Mouse (Mus musculus): Measurements from ENCODE around the gene Epb41l1. TPM values are rescaled to one million over a fixed set of nuclear protein-coding genes. Genes with fewer than 3 reads are reported as not detected.

Gene Epb41l1
- polyA plus RNA-seq, 1 experiment from 2014 or later: 1.5 TPM

DNA sequence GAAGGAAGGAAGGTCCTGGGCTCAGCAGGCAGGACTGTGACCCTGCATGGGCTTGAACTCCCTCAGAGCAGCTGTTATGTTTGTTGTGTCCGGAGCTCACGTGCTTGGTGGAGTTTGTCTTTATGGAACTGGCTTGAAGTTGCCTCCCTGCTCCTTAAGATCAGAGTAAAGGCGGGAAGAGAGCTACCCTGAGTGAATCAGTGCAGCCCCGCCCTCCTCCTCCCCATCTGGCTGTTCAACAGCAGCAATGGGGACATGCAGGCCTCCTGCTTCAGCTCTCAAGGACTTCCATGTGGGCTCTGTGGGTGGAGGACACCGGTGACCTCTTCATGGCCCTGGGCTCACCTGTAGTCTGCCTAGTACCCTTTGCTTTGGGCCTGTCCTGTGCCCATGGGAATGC is 71.1 kb downstream of the Epb41l1 start:
- Histone ChIP-seq H3K4me1 (replicated peaks; ENCODE audit: control insufficient read depth, insufficient read depth, low read length) (peaks cover 7% of the 10 kb centered on the region; the same call in 1 of the 2 replicates), H3K36me3 (ENCODE audit: control insufficient read depth, insufficient read depth, low read length) (no peaks in the 10 kb centered on the region), H3K9ac (ENCODE audit: low read depth, low read length) (no peak overlapping the region), H3K4me3 (ENCODE audit: low read depth, low read length) (no peak overlapping the region), H3K27ac (ENCODE audit: low read depth, low read length) (no peak overlapping the region), H3K9me3 (ENCODE audit: control insufficient read depth, low read length) (no peaks in the 10 kb centered on the region), H3K27me3 (replicated peaks; ENCODE audit: control insufficient read depth, insufficient read depth, low read length) (no peaks in the 10 kb centered on the region), H3K4me2 (no peak overlapping the region)
- WGBS: 62% methylated on average over 5 of the region's 5 CpGs
- DNase-seq (ENCODE audit: low spot score) (no peak), ATAC-seq (replicated peaks; ENCODE audit: low FRiP score) (no peak)

DNA sequence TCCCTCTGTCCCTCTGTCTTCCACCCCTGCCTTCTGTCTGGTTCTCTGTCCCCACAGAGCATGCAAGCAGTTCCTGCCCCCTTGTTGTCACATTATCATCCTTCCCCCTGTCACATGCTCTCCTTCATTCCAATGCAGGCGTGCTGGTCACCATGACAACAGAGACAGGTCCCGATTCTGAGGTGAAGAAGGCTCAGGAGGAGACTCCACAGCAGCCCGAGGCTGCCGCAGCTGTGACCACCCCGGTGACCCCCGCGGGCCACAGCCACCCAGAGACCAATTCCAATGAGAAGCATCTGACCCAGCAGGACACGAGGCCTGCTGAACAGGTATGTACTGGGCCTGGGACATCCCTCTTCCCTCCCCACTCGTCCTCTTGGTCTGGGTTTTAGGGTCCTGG is 73.1 kb downstream of the Epb41l1 start:
- H3K36me3 ChIP-seq (ENCODE audit: control insufficient read depth, insufficient read depth, low read length): no peaks in the 10 kb centered on the region
- H3K9me3 ChIP-seq (ENCODE audit: control insufficient read depth, low read length): no peaks in the 10 kb centered on the region
- DNase-seq (ENCODE audit: low spot score) (no peak), ATAC-seq (replicated peaks; ENCODE audit: low FRiP score) (no peak)
- H3K9ac ChIP-seq (ENCODE audit: low read depth, low read length): no peak overlapping the region
- H3K4me2 ChIP-seq: 0 out of 2 replicates have a peak overlapping the region, but pooled peaks have one; percentile 0
- H3K4me1 ChIP-seq (replicated peaks; ENCODE audit: control insufficient read depth, insufficient read depth, low read length): peaks cover 7% of the 10 kb centered on the region; the same call in 1 of the 2 replicates
- no peak overlapping the region for H3K4me3 ChIP-seq (ENCODE audit: low read depth, low read length)
- 60% methylated on average over 9 of the region's 9 CpGs for WGBS
- H3K27me3 ChIP-seq (replicated peaks; ENCODE audit: control insufficient read depth, insufficient read depth, low read length): no peaks in the 10 kb centered on the region
- H3K27ac ChIP-seq (ENCODE audit: low read depth, low read length): peak overlapping the region; percentile 82

DNA sequence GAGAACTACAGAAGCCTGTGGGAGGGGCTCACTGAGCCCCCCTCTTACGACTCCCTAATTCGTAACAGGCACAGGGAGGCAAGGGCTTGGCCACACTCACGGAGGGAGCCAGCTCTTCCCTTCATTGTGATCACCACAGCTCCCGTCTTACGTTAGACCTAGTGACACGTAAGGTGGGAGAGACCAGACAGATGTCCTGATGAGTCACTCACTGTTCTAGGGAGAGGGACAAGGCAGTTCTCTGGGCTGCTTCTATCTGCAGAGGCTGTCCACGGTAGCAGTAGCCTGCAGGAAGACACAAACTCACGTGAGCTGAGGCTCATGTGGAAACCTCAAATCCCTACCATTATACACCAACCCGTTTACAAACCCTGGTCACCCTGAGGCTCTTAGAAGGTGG is 73.8 kb downstream of the Epb41l1 start:
- H3K4me1 ChIP-seq (replicated peaks; ENCODE audit: control insufficient read depth, insufficient read depth, low read length): peaks cover 7% of the 10 kb centered on the region; the same call in 1 of the 2 replicates
- 61% methylated on average over 9 of the region's 9 CpGs for WGBS
- ATAC-seq (replicated peaks; ENCODE audit: low FRiP score): peak; percentile 82
- peak overlapping the region; percentile 30 for H3K4me2 ChIP-seq
- no peak overlapping the region for H3K4me3 ChIP-seq (ENCODE audit: low read depth, low read length)
- H3K9ac ChIP-seq (ENCODE audit: low read depth, low read length): no peak overlapping the region
- no peaks in the 10 kb centered on the region for H3K36me3 ChIP-seq (ENCODE audit: control insufficient read depth, insufficient read depth, low read length)
- no peak for DNase-seq (ENCODE audit: low spot score)
- no peaks in the 10 kb centered on the region for H3K27me3 ChIP-seq (replicated peaks; ENCODE audit: control insufficient read depth, insufficient read depth, low read length)
- peak overlapping the region; percentile 82 for H3K27ac ChIP-seq (ENCODE audit: low read depth, low read length)
- H3K9me3 ChIP-seq (ENCODE audit: control insufficient read depth, low read length): no peaks in the 10 kb centered on the region

DNA sequence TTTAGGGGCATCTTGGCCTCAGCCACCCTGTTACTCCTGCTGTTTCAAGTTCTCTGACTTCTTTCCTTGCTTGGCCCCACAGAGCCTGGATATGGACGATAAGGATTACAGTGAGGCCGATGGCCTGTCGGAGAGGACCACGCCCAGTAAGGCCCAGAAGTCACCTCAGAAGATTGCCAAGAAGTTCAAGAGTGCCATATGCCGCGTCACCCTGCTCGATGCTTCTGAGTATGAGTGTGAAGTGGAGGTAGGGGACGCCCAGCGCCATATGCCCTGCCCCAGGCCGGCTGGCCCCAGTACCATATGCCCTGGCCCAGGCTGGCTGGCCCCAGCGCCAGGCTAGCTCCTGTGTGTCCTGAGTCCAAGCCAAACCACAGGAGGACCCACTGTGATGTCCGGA is 74.2 kb downstream of the Epb41l1 start:
- Histone ChIP-seq H3K36me3 (ENCODE audit: control insufficient read depth, insufficient read depth, low read length) (no peaks in the 10 kb centered on the region), H3K4me2 (peak overlapping the region; percentile 30), H3K4me3 (ENCODE audit: low read depth, low read length) (no peak overlapping the region), H3K4me1 (replicated peaks; ENCODE audit: control insufficient read depth, insufficient read depth, low read length) (peaks cover 7% of the 10 kb centered on the region; the same call in 1 of the 2 replicates), H3K27ac (ENCODE audit: low read depth, low read length) (peak overlapping the region; percentile 82), H3K9me3 (ENCODE audit: control insufficient read depth, low read length) (no peaks in the 10 kb centered on the region), H3K9ac (ENCODE audit: low read depth, low read length) (no peak overlapping the region), H3K27me3 (replicated peaks; ENCODE audit: control insufficient read depth, insufficient read depth, low read length) (no peaks in the 10 kb centered on the region)
- ATAC-seq (replicated peaks; ENCODE audit: low FRiP score) (peak; percentile 90), DNase-seq (ENCODE audit: low spot score) (no peak)
- WGBS: 72% methylated on average over 12 of the region's 12 CpGs

DNA sequence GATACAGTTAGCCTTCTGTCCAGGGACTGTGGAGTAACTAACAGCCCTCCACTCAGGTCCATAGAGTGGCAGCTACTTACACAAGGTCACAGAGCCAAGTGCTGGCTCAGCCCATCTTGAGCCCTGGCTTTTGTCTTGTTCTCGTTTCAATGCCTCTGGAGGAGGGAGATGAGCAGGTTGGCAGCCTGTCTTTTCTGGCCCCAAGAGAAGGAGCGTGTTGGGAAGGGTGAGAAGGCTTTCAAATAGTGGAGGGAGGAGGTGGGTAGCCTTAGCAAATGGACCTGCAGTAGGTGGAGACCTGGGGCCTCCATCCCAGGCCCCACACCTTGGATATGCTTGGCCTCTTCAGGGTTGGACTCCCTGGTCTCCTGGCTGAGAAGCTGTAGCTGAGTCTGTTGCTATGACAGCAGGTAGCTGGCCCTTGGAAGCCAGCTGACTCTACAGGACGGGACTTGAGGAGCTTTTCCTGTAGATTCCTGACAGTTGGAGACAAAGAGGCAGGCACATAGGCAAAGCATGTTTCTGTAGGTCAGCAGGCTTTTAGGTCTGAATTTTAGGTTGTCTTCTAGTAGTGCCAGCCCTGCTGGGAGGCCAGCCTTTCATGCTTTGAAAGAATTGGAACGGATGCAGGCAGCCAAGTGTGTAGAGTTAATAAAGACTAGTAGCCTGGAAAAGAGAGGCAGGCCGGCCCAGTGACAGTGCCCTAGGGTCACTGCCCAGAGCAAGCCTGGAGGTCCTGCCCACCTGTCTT is 76.3 kb downstream of the Epb41l1 start:
- H3K4me3 ChIP-seq (ENCODE audit: low read depth, low read length): no peak overlapping the region
- H3K4me1 ChIP-seq (replicated peaks; ENCODE audit: control insufficient read depth, insufficient read depth, low read length): peaks cover 7% of the 10 kb centered on the region; the same call in 1 of the 2 replicates
- DNase-seq (ENCODE audit: low spot score): no peak
- no peak overlapping the region for H3K9ac ChIP-seq (ENCODE audit: low read depth, low read length)
- no peaks in the 10 kb centered on the region for H3K36me3 ChIP-seq (ENCODE audit: control insufficient read depth, insufficient read depth, low read length)
- 72% methylated on average over 5 of the region's 5 CpGs for WGBS
- H3K27ac ChIP-seq (ENCODE audit: low read depth, low read length): no peak overlapping the region
- H3K9me3 ChIP-seq (ENCODE audit: control insufficient read depth, low read length): no peaks in the 10 kb centered on the region
- H3K27me3 ChIP-seq (replicated peaks; ENCODE audit: control insufficient read depth, insufficient read depth, low read length): no peaks in the 10 kb centered on the region
- no peak overlapping the region for H3K4me2 ChIP-seq
- ATAC-seq (replicated peaks; ENCODE audit: low FRiP score): no peak

DNA sequence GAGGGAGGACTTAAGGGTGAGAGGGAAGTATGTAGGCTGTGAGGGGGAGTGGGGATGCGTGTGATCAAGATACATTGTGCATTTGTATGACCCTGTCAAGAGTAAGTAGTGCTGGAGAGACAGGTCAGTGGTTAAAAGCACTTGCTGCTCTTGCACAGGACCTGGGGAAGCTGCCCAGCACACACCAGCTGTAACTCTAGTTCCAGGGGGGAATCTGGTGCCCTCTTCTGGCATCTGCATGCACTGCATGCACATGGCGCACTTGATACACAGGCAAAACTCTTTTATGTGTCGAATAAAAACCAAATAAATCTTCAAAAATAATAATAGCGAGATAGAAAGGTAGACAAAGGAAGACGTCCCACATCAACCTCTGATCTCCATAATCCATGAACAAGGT is 77.2 kb downstream of the Epb41l1 start:
- 46% methylated on average over 5 of the region's 5 CpGs for WGBS
- peak; percentile 59 for DNase-seq (ENCODE audit: low spot score)

DNA sequence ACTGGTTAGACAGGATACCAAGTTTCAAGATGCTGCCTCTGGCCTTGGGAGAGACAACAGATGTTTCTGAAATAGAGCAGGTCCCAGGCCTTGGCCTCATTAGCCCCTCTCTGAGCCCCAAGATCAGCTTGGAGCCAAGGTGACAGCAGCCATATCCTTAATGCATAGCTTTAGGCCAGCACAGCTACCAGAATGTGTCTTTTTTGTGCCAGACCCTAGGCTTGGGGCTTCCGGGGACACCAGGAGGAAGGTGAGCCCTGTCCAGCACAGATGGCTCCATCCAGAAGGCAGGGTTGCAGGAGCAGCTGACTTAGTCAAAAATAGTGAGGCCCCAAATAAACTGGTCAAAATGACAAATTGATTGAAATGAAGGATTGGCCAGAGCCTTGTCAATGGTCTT is 80.3 kb downstream of the Epb41l1 start:
- no peak overlapping the region for H3K27ac ChIP-seq (ENCODE audit: low read depth, low read length)
- H3K4me3 ChIP-seq (ENCODE audit: low read depth, low read length): no peak overlapping the region
- WGBS: 83% methylated on average over 1 of the region's 1 CpGs
- DNase-seq (ENCODE audit: low spot score) (no peak), ATAC-seq (replicated peaks; ENCODE audit: low FRiP score) (no peak)
- no peak overlapping the region for H3K4me2 ChIP-seq
- no peaks in the 10 kb centered on the region for H3K27me3 ChIP-seq (replicated peaks; ENCODE audit: control insufficient read depth, insufficient read depth, low read length)
- H3K9ac ChIP-seq (ENCODE audit: low read depth, low read length): no peak overlapping the region
- H3K9me3 ChIP-seq (ENCODE audit: control insufficient read depth, low read length): no peaks in the 10 kb centered on the region
- H3K4me1 ChIP-seq (replicated peaks; ENCODE audit: control insufficient read depth, insufficient read depth, low read length): no peaks in the 10 kb centered on the region
- H3K36me3 ChIP-seq (ENCODE audit: control insufficient read depth, insufficient read depth, low read length): 0 out of 2 replicates have a peak, but pooled peaks cover 2% of the 10 kb centered on the region

More for the DNA sequence above, 77.2 kb downstream of the Epb41l1 start:
- no peak for ATAC-seq (replicated peaks; ENCODE audit: low FRiP score)
- Histone ChIP-seq H3K9me3 (ENCODE audit: control insufficient read depth, low read length) (no peaks in the 10 kb centered on the region), H3K4me3 (ENCODE audit: low read depth, low read length) (no peak overlapping the region), H3K4me1 (replicated peaks; ENCODE audit: control insufficient read depth, insufficient read depth, low read length) (peaks cover 7% of the 10 kb centered on the region; the same call in 1 of the 2 replicates), H3K9ac (ENCODE audit: low read depth, low read length) (no peak overlapping the region), H3K27me3 (replicated peaks; ENCODE audit: control insufficient read depth, insufficient read depth, low read length) (no peaks in the 10 kb centered on the region), H3K4me2 (no peak overlapping the region), H3K27ac (ENCODE audit: low read depth, low read length) (no peak overlapping the region), H3K36me3 (ENCODE audit: control insufficient read depth, insufficient read depth, low read length) (no peaks in the 10 kb centered on the region)

DNA sequence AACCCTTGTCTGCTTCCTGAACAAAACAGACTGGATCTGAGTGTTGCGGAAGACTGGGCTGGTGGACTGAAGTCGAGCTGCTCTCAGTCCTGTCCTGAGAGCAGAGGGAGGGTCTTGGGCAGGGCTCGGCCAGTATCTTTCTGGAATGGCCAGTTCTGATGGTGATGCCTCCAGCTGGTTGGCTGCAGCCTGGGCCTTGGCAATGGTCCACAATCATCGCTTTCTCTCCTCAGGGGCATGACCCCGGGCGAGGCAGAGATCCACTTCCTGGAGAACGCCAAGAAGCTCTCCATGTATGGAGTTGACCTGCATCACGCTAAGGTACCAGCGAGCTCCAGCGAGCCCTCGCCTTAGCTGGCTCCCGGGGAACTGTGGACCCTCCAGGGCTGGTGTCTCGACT is 84.8 kb downstream of the Epb41l1 start:
- ATAC-seq (replicated peaks; ENCODE audit: low FRiP score): no peak
- no peak for DNase-seq (ENCODE audit: low spot score)
- Histone ChIP-seq H3K4me3 (ENCODE audit: low read depth, low read length) (no peak overlapping the region), H3K36me3 (ENCODE audit: control insufficient read depth, insufficient read depth, low read length) (peaks cover 2% of the 10 kb centered on the region; the same call in 1 of the 2 replicates), H3K4me2 (no peak overlapping the region), H3K9ac (ENCODE audit: low read depth, low read length) (no peak overlapping the region), H3K9me3 (ENCODE audit: control insufficient read depth, low read length) (no peaks in the 10 kb centered on the region), H3K4me1 (replicated peaks; ENCODE audit: control insufficient read depth, insufficient read depth, low read length) (no peaks in the 10 kb centered on the region), H3K27ac (ENCODE audit: low read depth, low read length) (no peak overlapping the region), H3K27me3 (replicated peaks; ENCODE audit: control insufficient read depth, insufficient read depth, low read length) (no peaks in the 10 kb centered on the region)
- 83% methylated on average over 13 of the region's 13 CpGs for WGBS

DNA sequence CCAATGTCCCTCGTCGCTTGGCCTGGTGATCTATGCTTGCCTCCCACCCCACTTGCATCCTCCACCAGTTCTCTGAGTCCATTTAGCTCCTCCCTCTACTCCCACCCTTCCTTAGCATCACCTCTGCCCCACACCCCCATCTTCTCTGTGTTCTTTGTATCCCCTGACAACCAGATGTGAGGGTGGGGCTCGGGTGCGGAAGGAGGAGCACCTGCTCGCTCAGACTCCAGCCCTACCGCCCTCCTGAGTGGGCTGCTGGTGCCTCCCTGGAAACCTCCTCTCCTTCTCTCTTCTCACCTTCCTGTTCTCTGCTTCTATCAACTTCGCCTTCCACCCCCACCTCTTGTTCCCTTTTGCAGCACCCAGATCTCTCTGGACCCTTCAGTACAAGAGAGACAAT is 91.3 kb downstream of the Epb41l1 start:
- Histone ChIP-seq H3K4me1 (replicated peaks; ENCODE audit: control insufficient read depth, insufficient read depth, low read length) (peaks cover 8% of the 10 kb centered on the region; the same call in 1 of the 2 replicates), H3K9ac (ENCODE audit: low read depth, low read length) (no peak overlapping the region), H3K27ac (ENCODE audit: low read depth, low read length) (no peak overlapping the region), H3K9me3 (ENCODE audit: control insufficient read depth, low read length) (no peaks in the 10 kb centered on the region), H3K4me2 (no peak overlapping the region), H3K4me3 (ENCODE audit: low read depth, low read length) (no peak overlapping the region), H3K27me3 (replicated peaks; ENCODE audit: control insufficient read depth, insufficient read depth, low read length) (no peaks in the 10 kb centered on the region), H3K36me3 (ENCODE audit: control insufficient read depth, insufficient read depth, low read length) (no peaks in the 10 kb centered on the region; the same call in 1 of the 2 replicates)
- 72% methylated on average over 7 of the region's 7 CpGs for WGBS
- DNase-seq (ENCODE audit: low spot score): no peak
- no peak for ATAC-seq (replicated peaks; ENCODE audit: low FRiP score)
